Mouse (Mus musculus) gastrocnemius, postnatal 36 days (tissue): ENCODE measurements around the gene Gm3893. TPM values are rescaled to one million over a fixed set of nuclear protein-coding genes. Genes with fewer than 3 reads are reported as not detected.
"Not testable (repeated sequence)": the region's sequence is repeated elsewhere in the genome, so short reads cannot be mapped to it uniquely, and the experiment has no call there.

Experiments
- DNase-seq, 2 experiments: peaks; one replicate each; pipeline ENCODE4 v3.0.0; 2022
- intact Hi-C: fragments of 180-260 bp; cut with DNase I; formaldehyde crosslinking; loops from one replicate; pipeline ENCODE4 v1.15.1; 2025
- long read RNA-seq, 2 experiments: library from polyadenylated mRNA; stranded (forward); transcript quantifications; one replicate each; pipeline ENCODE4 v2.0.0; 2021
- total RNA-seq, 2 experiments: library from RNA; stranded (reverse); gene quantifications; 2 replicates each; pipeline ENCODE4 v1.2.3; 2021

Gene Gm3893
- not detected for total RNA-seq
- long read RNA-seq, experiment 1 = 0 reads
- long read RNA-seq, experiment 2 = 0 reads

DNA sequence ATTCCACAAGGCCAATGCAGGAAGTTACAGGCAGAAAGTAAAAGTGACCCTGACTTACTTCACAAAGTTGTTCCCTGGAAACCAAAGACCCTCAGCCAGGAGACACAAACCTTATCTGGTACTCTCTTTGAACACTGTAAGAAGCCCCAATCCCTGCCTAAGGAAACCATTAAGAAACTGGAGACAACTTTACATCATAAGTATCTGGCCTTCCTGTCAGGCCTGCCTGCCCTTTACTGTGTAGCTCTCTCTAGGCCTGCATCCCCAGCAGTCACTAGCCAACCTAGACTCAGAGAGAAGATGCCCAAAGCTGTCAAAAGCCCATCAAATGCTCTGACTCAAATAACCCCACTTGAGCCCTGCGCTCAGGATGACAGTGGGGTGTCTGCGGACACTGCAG, at the start of gene Gm3893:
TSS of gene Gm3893 (plus strand) at position 301 of the 400 bp plus-strand sequence.
- DNase-seq = not testable (repeated sequence)

GRCm38 (mm10) chr4:42114517-42114916, 23.5 kb downstream of the Gm3893 start, which contains the start of gene Gm13304:
Gene Gm13304, plus strand, starts transcription at chr4:42114817.
- DNase-seq, intact Hi-C loops: not testable (repeated sequence)

More for the DNA sequence above, at the start of gene Gm3893:
- intact Hi-C loops = not testable (repeated sequence)

Other genes with a start within 250 kb of the Gm3893 start
- gene Gm21541, start 187.6 kb upstream of the Gm3893 start, total RNA-seq = not detected
- not detected for gene Gm20878, start 149.6 kb upstream of the Gm3893 start, total RNA-seq
- gene Fam205a4, start 125.1 kb upstream of the Gm3893 start, total RNA-seq = under 1 TPM in 1 of 2 experiments, not detected in 1; 0.07 TPM
- gene Gm21093, start 56.5 kb upstream of the Gm3893 start, total RNA-seq = not detected
- 10 to 100 TPM in 1 of 2 experiments, 1 to 10 TPM in 1; 6.7 to 11.9 TPM for gene Gm13304, start 23.6 kb downstream of the Gm3893 start, total RNA-seq
- not detected for gene Gm13306, start 62.2 kb downstream of the Gm3893 start, total RNA-seq
- under 1 TPM in 1 of 2 experiments, not detected in 1; 0.74 TPM for gene Gm13305, start 77.4 kb downstream of the Gm3893 start, total RNA-seq
- gene Gm10600, start 149.4 kb downstream of the Gm3893 start, total RNA-seq = under 1 TPM; 0.74 to 0.92 TPM
- gene Ccl21b, start 164.6 kb downstream of the Gm3893 start, total RNA-seq = not detected
- gene Gm21953, start 203.1 kb downstream of the Gm3893 start, total RNA-seq = not detected
- not detected for gene Fam205a3, start 227.1 kb downstream of the Gm3893 start, total RNA-seq